Mouse (Mus musculus) forebrain, embryonic 16.5 days (tissue): ENCODE data around the gene Gpr142. TPM values are rescaled to one million over a fixed set of nuclear protein-coding genes. Genes with fewer than 3 reads are reported as not detected.

ENCODE experiments used
- ATAC-seq: fragments of 200-750 bp; cut with Nextera tagmentation; 2 replicates; pipeline ENCODE4 v1.8.0; 2017; ENCODE audit warnings: mild to moderate bottlenecking, moderate library complexity
- H3K27ac ChIP-seq: fragments of 300-500 bp; sonication (generic); 2 replicates; pipeline ENCODE4 v1.5.1; 2014; ENCODE audit warnings: low read length, control low read depth
- H3K27me3 ChIP-seq: fragments of 300-500 bp; sonication (generic); replicated peaks from 2 replicates; pipeline ENCODE4 v1.6.1; 2014; ENCODE audit warnings: low read length; ENCODE audit not compliant: control insufficient read depth, insufficient read depth
- H3K36me3 ChIP-seq: fragments of 300-500 bp; sonication (generic); 2 replicates; pipeline ENCODE4 v1.6.1; 2014; ENCODE audit not compliant: control insufficient read depth, insufficient read depth
- H3K4me1 ChIP-seq: fragments of 300-500 bp; sonication (generic); replicated peaks from 2 replicates; pipeline ENCODE4 v1.6.1; 2014; ENCODE audit warnings: low read length; ENCODE audit not compliant: control insufficient read depth, insufficient read depth
- H3K4me2 ChIP-seq: fragments of 300-500 bp; sonication (generic); 2 replicates; pipeline ENCODE4 v1.6.1; 2014; ENCODE audit warnings: mild to moderate bottlenecking, low read length, control low read depth
- H3K4me3 ChIP-seq: fragments of 300-500 bp; sonication (generic); replicated peaks from 2 replicates; pipeline ENCODE4 v1.5.1; 2014; ENCODE audit warnings: mild to moderate bottlenecking, low read length, control low read depth
- H3K9ac ChIP-seq: fragments of 300-500 bp; sonication (generic); replicated peaks from 2 replicates; pipeline ENCODE4 v1.6.1; 2014; ENCODE audit warnings: low read depth, low read length, control low read depth
- H3K9me3 ChIP-seq: fragments of 300-500 bp; sonication (generic); 2 replicates; pipeline ENCODE4 v1.6.1; 2016; ENCODE audit warnings: low read length; ENCODE audit not compliant: control insufficient read depth
- WGBS: fragments of 180-500 bp; shearing (Covaris S2); extraction: QIAGEN DNeasy Blood & Tissue Kit; methylation state at CpG from one replicate; pipeline ENCODE4 v1.1.7; 2014; 5-methylcytosine and 5-hydroxymethylcytosine counted together
- polyA plus RNA-seq: library from polyadenylated mRNA; unstranded; fragments of >200 nt; fragmentation: Nextera tagmentation; extraction: Ambion mirVana; gene quantifications from 2 replicates; pipeline ENCODE4 v1.2.1, GENCODE M21; 2015

The Gpr142 gene
- polyA plus RNA-seq, 1 experiment from 2014 or later: not detected

GRCm38 (mm10) chr11:114822727-114823126, 24.0 kb downstream of the Gpr142 start:
- ATAC-seq: peak; percentile 90
- Histone ChIP-seq H3K4me2 (no peak overlapping the region; the same call in 1 of the 2 replicates), H3K9me3 (no peaks in the 10 kb centered on the region), H3K4me3 (no peak overlapping the region), H3K9ac (no peak overlapping the region), H3K27ac (peak overlapping the region; percentile 82), H3K27me3 (no peaks in the 10 kb centered on the region), H3K4me1 (peaks cover 20% of the 10 kb centered on the region), H3K36me3 (no peaks in the 10 kb centered on the region)
- WGBS: 25% methylated on average over 12 of the region's 12 CpGs

GRCm38 (mm10) chr11:114823199-114823725, 24.5 kb downstream of the Gpr142 start:
- Histone ChIP-seq H3K4me1 (peaks cover 22% of the 10 kb centered on the region), H3K4me2 (0 out of 2 replicates have a peak overlapping the region, but pooled peaks have one; percentile 10), H3K4me3 (no peak overlapping the region), H3K27ac (peak overlapping the region; percentile 82), H3K36me3 (no peaks in the 10 kb centered on the region), H3K9ac (no peak overlapping the region), H3K9me3 (no peaks in the 10 kb centered on the region), H3K27me3 (no peaks in the 10 kb centered on the region)
- ATAC-seq: peak; percentile 29
- 2% methylated on average over 11 of the region's 11 CpGs for WGBS

- peaks cover 40% of the 10 kb centered on the region for H3K4me1 ChIP-seq
- no peak overlapping the region for H3K27ac ChIP-seq
- no peaks in the 10 kb centered on the region for H3K9me3 ChIP-seq
- no peak overlapping the region for H3K9ac ChIP-seq
- WGBS: 77% methylated on average over 5 of the region's 5 CpGs
- no peak overlapping the region for H3K4me2 ChIP-seq
- no peaks in the 10 kb centered on the region for H3K27me3 ChIP-seq
- no peak for ATAC-seq
- no peak overlapping the region for H3K4me3 ChIP-seq
- H3K36me3 ChIP-seq: no peaks in the 10 kb centered on the region
Observed at GRCm38 (mm10) chr11:114826686-114827085, 28.0 kb downstream of the Gpr142 start.

GRCm38 (mm10) chr11:114829499-114830432, 31.0 kb downstream of the Gpr142 start:
- peak overlapping the region; percentile 15; the same call in 1 of the 2 replicates for H3K27ac ChIP-seq
- 5% methylated on average over 24 of the region's 24 CpGs for WGBS
- H3K4me3 ChIP-seq: no peak overlapping the region
- H3K9me3 ChIP-seq: no peaks in the 10 kb centered on the region
- peak overlapping the region; percentile 32 for H3K4me2 ChIP-seq
- H3K36me3 ChIP-seq: no peaks in the 10 kb centered on the region
- H3K9ac ChIP-seq: peak overlapping the region; percentile 19; the same call in 1 of the 2 replicates
- ATAC-seq: peak; percentile 49
- H3K4me1 ChIP-seq: peaks cover 23% of the 10 kb centered on the region
- H3K27me3 ChIP-seq: no peaks in the 10 kb centered on the region

GRCm38 (mm10) chr11:114830433-114830773, 31.7 kb downstream of the Gpr142 start:
- no peaks in the 10 kb centered on the region for H3K36me3 ChIP-seq
- H3K27ac ChIP-seq: no peak overlapping the region
- H3K4me2 ChIP-seq: no peak overlapping the region
- ATAC-seq: no peak
- no peaks in the 10 kb centered on the region for H3K27me3 ChIP-seq
- H3K9me3 ChIP-seq: no peaks in the 10 kb centered on the region
- peaks cover 23% of the 10 kb centered on the region for H3K4me1 ChIP-seq
- H3K4me3 ChIP-seq: no peak overlapping the region
- H3K9ac ChIP-seq: no peak overlapping the region
- 17% methylated on average over 8 of the region's 8 CpGs for WGBS

- Histone ChIP-seq H3K9ac (no peak overlapping the region), H3K4me3 (no peak overlapping the region), H3K9me3 (no peaks in the 10 kb centered on the region), H3K4me2 (no peak overlapping the region), H3K36me3 (no peaks in the 10 kb centered on the region), H3K27ac (no peak overlapping the region), H3K4me1 (peaks cover 22% of the 10 kb centered on the region), H3K27me3 (no peaks in the 10 kb centered on the region)
- 59% methylated on average over 5 of the region's 5 CpGs for WGBS
- ATAC-seq: no peak
Observed at GRCm38 (mm10) chr11:114833166-114833565, 34.4 kb downstream of the Gpr142 start.

GRCm38 (mm10) chr11:114843818-114844463, 45.2 kb downstream of the Gpr142 start:
- H3K9ac ChIP-seq: no peak overlapping the region
- H3K36me3 ChIP-seq: no peaks in the 10 kb centered on the region
- no peak overlapping the region for H3K27ac ChIP-seq
- H3K4me1 ChIP-seq: peaks cover 5% of the 10 kb centered on the region
- peaks cover 6% of the 10 kb centered on the region for H3K27me3 ChIP-seq
- no peak overlapping the region for H3K4me3 ChIP-seq
- no peaks in the 10 kb centered on the region for H3K9me3 ChIP-seq
- WGBS: 10% methylated on average over 8 of the region's 8 CpGs
- no peak overlapping the region for H3K4me2 ChIP-seq
- no peak for ATAC-seq

GRCm38 (mm10) chr11:114844464-114845220, 45.9 kb downstream of the Gpr142 start:
- 73% methylated on average over 7 of the region's 7 CpGs for WGBS
- H3K36me3 ChIP-seq: no peaks in the 10 kb centered on the region
- no peaks in the 10 kb centered on the region for H3K9me3 ChIP-seq
- H3K4me2 ChIP-seq: no peak overlapping the region
- H3K27ac ChIP-seq: no peak overlapping the region
- no peak for ATAC-seq
- peaks cover 13% of the 10 kb centered on the region for H3K27me3 ChIP-seq
- H3K9ac ChIP-seq: no peak overlapping the region
- H3K4me3 ChIP-seq: no peak overlapping the region
- H3K4me1 ChIP-seq: peaks cover 5% of the 10 kb centered on the region

GRCm38 (mm10) chr11:114846336-114846735, 47.6 kb downstream of the Gpr142 start:
- Histone ChIP-seq H3K9me3 (no peaks in the 10 kb centered on the region), H3K4me3 (no peak overlapping the region), H3K27ac (no peak overlapping the region), H3K36me3 (no peaks in the 10 kb centered on the region), H3K9ac (no peak overlapping the region), H3K4me1 (peaks cover 16% of the 10 kb centered on the region), H3K27me3 (peaks cover 24% of the 10 kb centered on the region), H3K4me2 (no peak overlapping the region)
- no peak for ATAC-seq
- WGBS: 84% methylated on average over 4 of the region's 4 CpGs
